Mouse (Mus musculus) cortical plate, adult 2 months (tissue): Measurements from ENCODE around the gene Fgfr2. TPM values are rescaled to one million over a fixed set of nuclear protein-coding genes. Genes with fewer than 3 reads are reported as not detected.

Experiments used
- H3K27ac ChIP-seq: fragments of 200-500 bp; 2 replicates; pipeline ENCODE4 v1.5.1; 2012; ENCODE audit warnings: low read length, control low read depth, inconsistent platforms; ENCODE audit not compliant: insufficient read depth
- H3K4me1 ChIP-seq: fragments of 200-500 bp; 2 replicates; pipeline ENCODE4 v1.6.1; 2011; ENCODE audit warnings: low read length; ENCODE audit not compliant: control insufficient read depth, insufficient read depth
- H3K4me3 ChIP-seq: fragments of 200-500 bp; 2 replicates; pipeline ENCODE4 v1.5.1; 2011; ENCODE audit warnings: mild to moderate bottlenecking, low read length, control low read depth; ENCODE audit not compliant: insufficient read depth
- CTCF ChIP-seq: fragments of 200-500 bp; IDR thresholded peaks from 2 replicates; pipeline ENCODE4 v1.5.1; 2011; ENCODE audit warnings: mild to moderate bottlenecking, control low read depth, low read length; ENCODE audit not compliant: insufficient read depth; ENCODE audit errors: extremely low read depth
- POLR2A ChIP-seq: fragments of 200-500 bp; IDR thresholded peaks from 2 replicates; pipeline ENCODE4 v1.6.1; 2011; ENCODE audit warnings: mild to moderate bottlenecking, low read length, control low read depth; ENCODE audit not compliant: insufficient read depth; ENCODE audit errors: extremely low read depth
- polyA plus RNA-seq: library from polyadenylated mRNA; depleted of rRNA; stranded (reverse); fragments of >200 nt; gene quantifications from 2 replicates; pipeline ENCODE4 v1.2.3, GENCODE M21; 2012

The Fgfr2 gene
- polyA plus RNA-seq, 1 experiment: 50.4 TPM

- Histone ChIP-seq H3K4me3 (no peak overlapping the region), H3K4me1 (no peaks in the 10 kb centered on the region), H3K27ac (no peak overlapping the region)
- TF ChIP-seq POLR2A: no peak
- no peak for TF ChIP-seq CTCF
Measured at GRCm38 (mm10) chr7:130782501-130783050, 2340.6 kb downstream of the Fgfr2 start.

- no peaks in the 10 kb centered on the region for H3K4me1 ChIP-seq
- no peak overlapping the region for H3K4me3 ChIP-seq
- no peak for TF ChIP-seq CTCF
- TF ChIP-seq POLR2A: no peak
- no peak overlapping the region for H3K27ac ChIP-seq
Measured at GRCm38 (mm10) chr7:130780866-130781419, 2342.2 kb downstream of the Fgfr2 start.

- no peak for TF ChIP-seq POLR2A
- no peak for TF ChIP-seq CTCF
- Histone ChIP-seq H3K27ac (no peak within 1 kb of the TSS), H3K4me1 (no peaks in the 10 kb centered on the region), H3K4me3 (no peak within 1 kb of the TSS)
Measured at GRCm38 (mm10) chr7:130773914-130774630, 2349.1 kb downstream of the Fgfr2 start, which contains the start of gene Btbd16. Gene Btbd16 (plus strand): TSS chr7:130774069.

- H3K4me1 ChIP-seq: no peaks in the 10 kb centered on the region
- H3K4me3 ChIP-seq: no peak overlapping the region
- no peak overlapping the region for H3K27ac ChIP-seq
- TF ChIP-seq CTCF (peak; percentile 50), POLR2A (no peak)
Measured at GRCm38 (mm10) chr7:130773171-130773830, 2349.8 kb downstream of the Fgfr2 start.

- Histone ChIP-seq H3K4me3 (no peak overlapping the region), H3K4me1 (no peaks in the 10 kb centered on the region), H3K27ac (no peak overlapping the region)
- TF ChIP-seq CTCF: peak; percentile 86
- TF ChIP-seq POLR2A: no peak
Measured at GRCm38 (mm10) chr7:130770707-130771106, 2352.4 kb downstream of the Fgfr2 start.

GRCm38 (mm10) chr7:130768151-130768550 is 2355.0 kb downstream of the Fgfr2 start:
- no peaks in the 10 kb centered on the region for H3K4me1 ChIP-seq
- H3K27ac ChIP-seq: no peak overlapping the region
- no peak for TF ChIP-seq CTCF
- no peak for TF ChIP-seq POLR2A
- H3K4me3 ChIP-seq: no peak overlapping the region

GRCm38 (mm10) chr7:130766411-130767170 is 2356.6 kb downstream of the Fgfr2 start:
- TF ChIP-seq POLR2A: no peak
- TF ChIP-seq CTCF: no peak
- Histone ChIP-seq H3K27ac (no peak overlapping the region), H3K4me1 (no peaks in the 10 kb centered on the region), H3K4me3 (no peak overlapping the region)

GRCm38 (mm10) chr7:130764160-130764559 is 2359.0 kb downstream of the Fgfr2 start:
- Histone ChIP-seq H3K27ac (no peak overlapping the region), H3K4me1 (peaks cover 1% of the 10 kb centered on the region; the same call in 1 of the 2 replicates), H3K4me3 (no peak overlapping the region)
- TF ChIP-seq CTCF: no peak
- no peak for TF ChIP-seq POLR2A

- peak; percentile 88 for TF ChIP-seq CTCF
- TF ChIP-seq POLR2A: no peak
- H3K4me3 ChIP-seq: no peak overlapping the region
- peaks cover 1% of the 10 kb centered on the region; the same call in 1 of the 2 replicates for H3K4me1 ChIP-seq
- no peak overlapping the region for H3K27ac ChIP-seq
Measured at GRCm38 (mm10) chr7:130762071-130762897, 2360.9 kb downstream of the Fgfr2 start.
